Mouse (Mus musculus) stomach, embryonic 14.5 days (tissue): ENCODE data around the gene Ganc. TPM values are rescaled to one million over a fixed set of nuclear protein-coding genes. Genes with fewer than 3 reads are reported as not detected.

Source experiments
- ATAC-seq: fragments of 200-750 bp; cut with Nextera tagmentation; 2 replicates; pipeline ENCODE4 v1.8.0; 2017; ENCODE audit warnings: low read depth, moderate TSS enrichment; ENCODE audit not compliant: insufficient number of reproducible peaks, insufficient read depth, low FRiP score
- H3K27ac ChIP-seq: fragments of 300-500 bp; sonication (generic); 2 replicates; pipeline ENCODE4 v1.5.1; 2014; ENCODE audit warnings: mild to moderate bottlenecking, low read length, moderate library complexity, mixed read lengths
- H3K27me3 ChIP-seq: fragments of 300-500 bp; sonication (generic); 2 replicates; pipeline ENCODE4 v1.6.1; 2014; ENCODE audit warnings: low read length, control low read depth, mixed read lengths; ENCODE audit not compliant: control insufficient read depth, insufficient read depth
- H3K36me3 ChIP-seq: fragments of 300-500 bp; sonication (generic); 2 replicates; pipeline ENCODE4 v1.6.1; 2014; ENCODE audit warnings: mild to moderate bottlenecking, control low read depth, low read length, moderate library complexity, mixed read lengths; ENCODE audit not compliant: control insufficient read depth, insufficient read depth
- H3K4me1 ChIP-seq: fragments of 300-500 bp; sonication (generic); 2 replicates; pipeline ENCODE4 v1.6.1; 2014; ENCODE audit warnings: low read length, control low read depth, mixed read lengths; ENCODE audit not compliant: control insufficient read depth, insufficient read depth
- H3K4me2 ChIP-seq: fragments of 300-500 bp; sonication (generic); replicated peaks from 2 replicates; pipeline ENCODE4 v1.6.1; 2014; ENCODE audit warnings: low read depth, low read length, control low read depth
- H3K4me3 ChIP-seq: fragments of 300-500 bp; sonication (generic); 2 replicates; pipeline ENCODE4 v1.5.1; 2014; ENCODE audit warnings: low read depth, low read length, control low read depth
- H3K9ac ChIP-seq: fragments of 300-500 bp; sonication (generic); replicated peaks from 2 replicates; pipeline ENCODE4 v1.6.1; 2014; ENCODE audit warnings: low read depth, mild to moderate bottlenecking, control low read depth, low read length, moderate library complexity, mixed read lengths
- H3K9me3 ChIP-seq: fragments of 300-500 bp; sonication (generic); 2 replicates; pipeline ENCODE4 v1.6.1; 2016; ENCODE audit warnings: low read depth, low read length, control low read depth; ENCODE audit not compliant: control insufficient read depth
- WGBS: fragments of 180-500 bp; shearing (Covaris S2); extraction: QIAGEN DNeasy Blood & Tissue Kit; methylation state at CpG from one replicate; pipeline ENCODE4 v1.1.7; 2014; 5-methylcytosine and 5-hydroxymethylcytosine counted together
- polyA plus RNA-seq: library from polyadenylated mRNA; unstranded; fragments of >200 nt; fragmentation: Nextera tagmentation; extraction: Ambion mirVana; gene quantifications from 2 replicates; pipeline ENCODE4 v1.2.1, GENCODE M21; 2014

Ganc gene
- polyA plus RNA-seq = 7.6 and 10.5 TPM in 2 replicates

DNA sequence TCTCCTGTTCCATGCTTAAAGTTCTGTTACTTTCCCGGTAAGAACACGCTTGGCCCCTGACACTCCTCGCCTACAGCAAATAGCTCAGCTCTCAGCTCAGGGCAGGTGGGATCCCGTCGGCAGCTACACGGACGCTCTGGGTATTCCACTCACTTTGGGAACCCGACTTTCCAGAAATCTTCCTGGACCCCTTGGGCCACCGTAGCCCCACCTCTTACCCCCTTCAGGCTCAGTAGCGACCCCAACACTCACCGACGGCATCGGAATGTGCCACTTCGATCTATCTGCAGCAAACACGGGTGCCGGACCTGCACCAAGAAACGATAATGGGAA lies at the start of gene Ganc:
Ganc (plus strand) TSS at position 244 of the 333 bp plus-strand sequence.
- H3K27ac ChIP-seq = peak within 1 kb of the TSS; percentile 98
- H3K36me3 ChIP-seq = no peaks in the 10 kb centered on the region
- peak; percentile 76 for ATAC-seq
- H3K4me1 ChIP-seq = 0 out of 2 replicates have a peak, but pooled peaks cover 8% of the 10 kb centered on the region
- WGBS = under 1% methylated on average over 17 of the region's 17 CpGs
- no peaks in the 10 kb centered on the region for H3K27me3 ChIP-seq
- H3K9me3 ChIP-seq = no peaks in the 10 kb centered on the region
- peak within 1 kb of the TSS; percentile 79 for H3K4me3 ChIP-seq
- peak within 1 kb of the TSS; percentile 92 for H3K4me2 ChIP-seq
- H3K9ac ChIP-seq = peak within 1 kb of the TSS; percentile 76

DNA sequence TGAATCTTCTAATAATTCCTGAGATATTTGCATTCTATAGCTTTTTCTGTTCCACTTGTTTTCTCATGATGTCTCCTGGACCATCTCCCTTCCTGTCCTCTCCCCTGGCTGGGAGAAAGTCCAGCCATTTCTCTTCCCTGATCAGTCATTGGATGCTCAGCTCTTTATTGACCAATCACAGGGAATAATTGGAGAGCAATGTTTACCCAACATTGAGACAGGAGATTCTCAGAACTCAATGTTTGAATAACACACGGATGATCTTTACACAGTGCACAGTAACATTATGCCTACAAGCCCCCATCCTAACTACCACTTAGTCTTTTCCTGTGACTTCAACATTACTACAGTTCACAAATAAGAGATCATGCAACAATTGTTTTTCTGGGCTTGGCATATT lies 43.3 kb upstream of the Ganc start:
- no peak overlapping the region for H3K4me2 ChIP-seq
- H3K27ac ChIP-seq = no peak overlapping the region
- H3K9ac ChIP-seq = no peak overlapping the region
- H3K4me1 ChIP-seq = no peaks in the 10 kb centered on the region
- no peaks in the 10 kb centered on the region for H3K9me3 ChIP-seq
- WGBS = 50% methylated on average over 1 of the region's 1 CpGs
- no peak for ATAC-seq
- no peak overlapping the region for H3K4me3 ChIP-seq
- no peaks in the 10 kb centered on the region for H3K27me3 ChIP-seq
- peaks cover 38% of the 10 kb centered on the region for H3K36me3 ChIP-seq

DNA sequence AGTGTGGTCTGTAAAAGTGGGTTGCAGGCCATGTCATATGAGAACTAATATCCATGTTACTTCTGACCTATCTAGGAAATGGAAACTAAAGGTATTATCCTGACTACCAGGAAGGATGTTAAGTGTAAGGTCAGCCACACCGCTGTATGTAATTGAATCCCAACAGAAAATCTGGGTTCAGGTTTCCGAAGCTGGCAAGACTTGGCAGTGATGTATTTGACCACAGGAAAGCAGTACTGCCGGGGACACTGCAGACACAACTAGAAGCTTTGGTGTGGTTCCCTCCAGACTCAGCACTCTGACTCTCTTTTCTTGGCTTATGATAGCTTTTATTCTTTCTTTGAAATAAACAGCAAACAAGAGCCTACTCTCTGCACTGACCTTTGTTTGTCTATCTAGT lies 37.2 kb upstream of the Ganc start:
- H3K4me3 ChIP-seq = no peak overlapping the region
- no peak overlapping the region for H3K27ac ChIP-seq
- H3K4me1 ChIP-seq = no peaks in the 10 kb centered on the region
- WGBS = 83% methylated on average over 3 of the region's 3 CpGs
- no peak for ATAC-seq
- no peaks in the 10 kb centered on the region for H3K9me3 ChIP-seq
- no peak overlapping the region for H3K4me2 ChIP-seq
- H3K36me3 ChIP-seq = peaks cover 62% of the 10 kb centered on the region
- no peaks in the 10 kb centered on the region for H3K27me3 ChIP-seq
- no peak overlapping the region for H3K9ac ChIP-seq

GRCm38 (mm10) chr2:120367416-120368207 lies 36.1 kb upstream of the Ganc start:
- ATAC-seq = no peak
- Histone ChIP-seq H3K9me3 (no peaks in the 10 kb centered on the region), H3K4me3 (no peak overlapping the region), H3K4me2 (no peak overlapping the region), H3K36me3 (peaks cover 56% of the 10 kb centered on the region), H3K27ac (no peak overlapping the region), H3K4me1 (no peaks in the 10 kb centered on the region), H3K9ac (no peak overlapping the region), H3K27me3 (no peaks in the 10 kb centered on the region)
- 97% methylated on average over 4 of the region's 4 CpGs for WGBS

GRCm38 (mm10) chr2:120373858-120374257 lies 29.8 kb upstream of the Ganc start:
- WGBS = 89% methylated on average over 4 of the region's 4 CpGs
- Histone ChIP-seq H3K4me1 (no peaks in the 10 kb centered on the region), H3K4me3 (no peak overlapping the region)

GRCm38 (mm10) chr2:120386264-120386663 lies 17.4 kb upstream of the Ganc start:
- WGBS = 97% methylated on average over 1 of the region's 1 CpGs
- Histone ChIP-seq H3K9ac (no peak overlapping the region), H3K36me3 (peaks cover 60% of the 10 kb centered on the region), H3K27me3 (no peaks in the 10 kb centered on the region), H3K4me2 (no peak overlapping the region), H3K9me3 (no peaks in the 10 kb centered on the region), H3K4me1 (no peaks in the 10 kb centered on the region), H3K4me3 (no peak overlapping the region), H3K27ac (no peak overlapping the region)
- ATAC-seq = no peak

More at GRCm38 (mm10) chr2:120373858-120374257, 29.8 kb upstream of the Ganc start:
- no peak overlapping the region for H3K9ac ChIP-seq
- H3K27ac ChIP-seq = no peak overlapping the region
- H3K36me3 ChIP-seq = peaks cover 44% of the 10 kb centered on the region
- H3K27me3 ChIP-seq = no peaks in the 10 kb centered on the region
- ATAC-seq = no peak
- no peak overlapping the region for H3K4me2 ChIP-seq
- no peaks in the 10 kb centered on the region for H3K9me3 ChIP-seq

DNA sequence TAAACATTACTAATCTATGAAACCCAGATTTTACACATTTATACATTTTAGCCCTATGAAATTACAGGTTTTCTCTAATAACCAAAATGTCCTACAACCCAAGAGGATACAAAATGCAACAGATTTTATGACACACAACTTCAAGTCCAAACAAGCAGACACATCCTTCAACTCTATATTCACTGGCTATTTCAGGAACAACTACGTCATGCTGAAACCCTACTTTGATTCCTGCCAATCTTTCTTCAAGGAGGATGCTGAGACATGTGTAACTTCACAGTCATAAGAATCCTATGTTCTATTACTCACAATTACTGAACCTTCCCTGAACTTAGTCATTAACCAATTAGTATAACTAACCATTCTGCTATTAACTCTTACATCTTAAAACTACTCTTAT lies 16.4 kb upstream of the Ganc start:
- Histone ChIP-seq H3K36me3 (peaks cover 55% of the 10 kb centered on the region), H3K4me2 (no peak overlapping the region), H3K9ac (no peak overlapping the region), H3K9me3 (no peaks in the 10 kb centered on the region), H3K27me3 (no peaks in the 10 kb centered on the region), H3K4me1 (no peaks in the 10 kb centered on the region), H3K27ac (no peak overlapping the region), H3K4me3 (no peak overlapping the region)
- WGBS = 94% methylated on average over 1 of the region's 1 CpGs
- ATAC-seq = no peak

DNA sequence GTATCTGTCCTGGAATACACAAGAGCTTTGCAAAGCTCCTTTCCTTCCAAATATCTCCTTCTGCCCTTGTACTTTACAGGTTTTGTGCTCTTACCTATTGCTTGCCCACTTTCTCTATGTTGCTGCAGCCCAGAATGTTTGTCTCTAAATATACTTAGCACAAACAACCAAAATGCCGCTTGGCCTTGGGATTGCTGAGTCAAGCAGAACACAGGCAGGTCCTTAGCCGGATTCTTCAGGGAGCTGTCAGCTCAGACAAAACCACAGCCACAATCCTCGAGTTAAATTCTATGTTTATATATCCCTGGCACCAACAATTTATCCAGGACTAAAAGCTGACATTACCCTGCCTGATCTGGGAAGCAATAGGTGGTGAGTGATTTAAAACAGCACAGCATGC lies 14.3 kb upstream of the Ganc start:
- ATAC-seq = no peak
- H3K4me1 ChIP-seq = no peaks in the 10 kb centered on the region
- peaks cover 56% of the 10 kb centered on the region for H3K36me3 ChIP-seq
- H3K27me3 ChIP-seq = no peaks in the 10 kb centered on the region
- H3K27ac ChIP-seq = no peak overlapping the region
- H3K9me3 ChIP-seq = no peaks in the 10 kb centered on the region
- H3K9ac ChIP-seq = no peak overlapping the region
- H3K4me3 ChIP-seq = no peak overlapping the region
- no peak overlapping the region for H3K4me2 ChIP-seq
- WGBS = 72% methylated on average over 3 of the region's 3 CpGs

DNA sequence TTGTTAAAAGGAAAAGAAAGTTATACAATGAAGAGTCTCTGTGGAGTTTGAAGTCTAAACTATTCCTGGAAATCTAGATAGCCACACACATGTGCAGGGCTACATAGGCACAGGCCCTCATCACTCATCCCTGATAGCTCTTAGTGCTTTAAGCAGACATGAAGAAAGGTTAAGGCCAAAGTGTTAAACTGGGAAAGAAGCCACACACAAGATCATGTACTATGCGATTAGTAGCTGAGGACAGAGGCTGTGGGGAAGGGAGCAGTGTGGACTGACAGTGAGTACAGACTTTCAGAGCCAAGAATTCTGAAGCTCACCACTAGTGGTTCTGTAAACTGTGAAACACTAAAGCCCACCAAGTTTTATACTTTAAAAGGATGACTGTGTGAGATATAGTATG lies 12.8 kb upstream of the Ganc start:
- H3K4me3 ChIP-seq = no peak overlapping the region
- no peaks in the 10 kb centered on the region for H3K9me3 ChIP-seq
- no peak for ATAC-seq
- no peak overlapping the region for H3K27ac ChIP-seq
- 92% methylated on average over 1 of the region's 1 CpGs for WGBS
- no peak overlapping the region for H3K4me2 ChIP-seq
- H3K9ac ChIP-seq = no peak overlapping the region
- H3K27me3 ChIP-seq = no peaks in the 10 kb centered on the region
- no peaks in the 10 kb centered on the region for H3K4me1 ChIP-seq
- H3K36me3 ChIP-seq = peaks cover 56% of the 10 kb centered on the region
